Mouse (Mus musculus): ENCODE results near the gene Car10. TPM values are rescaled to one million over a fixed set of nuclear protein-coding genes. Genes with fewer than 3 reads are reported as not detected.
"Not testable (repeated sequence)": the region's sequence is repeated elsewhere in the genome, so short reads cannot be mapped to it uniquely, and the experiment has no call there.

The Car10 gene
- polyA plus RNA-seq, 1 experiment from 2014 or later = 29.3 TPM

DNA sequence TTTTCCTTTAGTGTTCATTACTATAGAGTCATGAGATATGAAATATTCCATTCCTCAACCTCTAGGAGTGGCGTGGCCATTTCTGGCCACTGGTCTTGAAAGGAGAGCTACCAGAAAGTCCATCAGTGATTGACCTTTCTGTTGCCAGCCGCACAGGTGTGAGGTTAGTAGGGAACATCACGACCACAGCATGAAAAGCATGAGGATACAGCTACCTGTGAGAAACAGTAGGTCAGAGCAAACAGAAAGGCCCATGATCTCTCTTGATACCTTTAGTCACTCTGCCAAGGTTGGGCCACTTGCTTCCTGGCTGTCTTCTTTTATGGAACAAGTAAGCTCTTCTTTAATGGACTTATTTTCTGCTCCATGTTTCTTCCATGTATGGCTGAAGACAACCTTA lies 246.1 kb downstream of the Car10 start:
- H3K9ac ChIP-seq = no peak overlapping the region
- no peaks in the 10 kb centered on the region for H3K36me3 ChIP-seq
- no peaks in the 10 kb centered on the region for H3K4me1 ChIP-seq (replicated peaks)
- no peaks in the 10 kb centered on the region for H3K27me3 ChIP-seq
- H3K27ac ChIP-seq = no peak overlapping the region
- no peak overlapping the region for H3K4me3 ChIP-seq
- H3K9me3 ChIP-seq = no peaks in the 10 kb centered on the region
- ATAC-seq (ENCODE audit: low FRiP score) = no peak
- 89% methylated on average over 3 of the region's 3 CpGs for WGBS
- H3K4me2 ChIP-seq = no peak overlapping the region

DNA sequence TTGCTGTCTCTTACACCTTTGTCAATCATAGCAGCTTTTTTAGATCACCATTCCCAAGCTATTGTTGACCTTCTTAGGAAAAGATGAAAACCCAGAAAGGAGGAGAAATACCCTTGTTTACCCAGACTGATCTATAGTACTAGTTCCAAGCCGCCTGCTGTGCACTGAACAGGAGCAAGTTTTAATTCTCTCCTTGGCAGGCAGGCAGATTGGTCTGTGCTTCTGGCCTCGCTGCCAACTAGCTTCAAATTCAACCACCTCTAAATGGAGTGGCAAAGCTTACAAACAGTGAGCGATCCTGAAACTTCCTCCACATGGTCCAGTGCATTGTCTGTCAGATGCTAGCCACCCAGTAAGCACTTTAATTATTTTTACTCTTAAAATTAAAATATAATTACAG lies 247.0 kb downstream of the Car10 start:
- WGBS = 79% methylated on average over 3 of the region's 3 CpGs
- H3K9me3 ChIP-seq = no peaks in the 10 kb centered on the region
- no peaks in the 10 kb centered on the region for H3K4me1 ChIP-seq (replicated peaks)
- no peak overlapping the region for H3K4me2 ChIP-seq
- H3K27ac ChIP-seq = no peak overlapping the region
- H3K27me3 ChIP-seq = no peaks in the 10 kb centered on the region
- ATAC-seq (ENCODE audit: low FRiP score) = no peak
- H3K36me3 ChIP-seq = no peaks in the 10 kb centered on the region
- no peak overlapping the region for H3K9ac ChIP-seq
- H3K4me3 ChIP-seq = no peak overlapping the region

DNA sequence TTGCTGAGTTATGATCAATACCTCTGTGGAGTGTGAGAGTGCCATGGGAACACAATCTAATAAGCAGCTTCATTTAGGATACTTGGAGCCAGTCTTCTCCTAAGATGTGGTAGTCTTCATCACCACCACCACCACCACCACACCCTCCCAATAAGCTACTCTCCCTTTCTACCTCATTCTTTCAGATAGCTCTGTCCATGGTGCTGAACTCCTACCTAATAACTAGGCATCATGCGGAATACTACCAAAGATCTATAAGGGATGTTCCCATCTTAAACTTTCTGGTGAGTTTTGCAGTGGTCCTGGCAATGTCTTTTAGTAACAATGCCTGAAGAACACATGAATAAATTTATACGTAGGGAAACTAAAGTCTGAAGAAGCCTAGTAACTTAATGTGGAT lies 263.7 kb downstream of the Car10 start:
- Histone ChIP-seq H3K9me3 (no peaks in the 10 kb centered on the region), H3K4me2 (no peak overlapping the region), H3K27ac (no peak overlapping the region), H3K27me3 (no peaks in the 10 kb centered on the region), H3K4me1 (replicated peaks) (no peaks in the 10 kb centered on the region), H3K36me3 (no peaks in the 10 kb centered on the region), H3K9ac (no peak overlapping the region), H3K4me3 (no peak overlapping the region)
- ATAC-seq (ENCODE audit: low FRiP score) = no peak
- 70% methylated on average over 2 of the region's 2 CpGs for WGBS

DNA sequence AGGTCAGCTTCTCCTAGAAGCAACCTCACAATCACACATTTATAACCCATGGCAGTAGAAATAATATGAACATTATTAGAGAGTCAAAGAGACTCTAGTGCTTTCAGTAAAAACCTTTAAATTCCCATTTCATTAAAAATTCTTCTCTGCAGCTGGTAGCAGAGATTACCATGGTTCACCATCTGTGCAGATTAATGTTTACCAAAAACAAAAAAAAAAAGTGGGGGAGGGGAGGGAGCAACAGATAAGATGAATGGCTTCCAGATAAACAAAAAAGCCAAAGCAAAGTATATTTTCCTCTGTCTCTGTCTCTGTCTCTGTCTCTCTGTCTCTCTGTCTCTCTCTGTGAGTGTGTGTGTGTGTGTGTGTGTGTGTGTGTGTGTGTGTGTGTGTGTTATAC lies 266.3 kb downstream of the Car10 start:
- Histone ChIP-seq H3K9me3 (no peaks in the 10 kb centered on the region), H3K4me2 (no peak overlapping the region), H3K4me3 (no peak overlapping the region), H3K36me3 (no peaks in the 10 kb centered on the region), H3K9ac (no peak overlapping the region), H3K27me3 (no peaks in the 10 kb centered on the region), H3K27ac (no peak overlapping the region), H3K4me1 (replicated peaks) (no peaks in the 10 kb centered on the region)
- ATAC-seq (ENCODE audit: low FRiP score) = no peak

DNA sequence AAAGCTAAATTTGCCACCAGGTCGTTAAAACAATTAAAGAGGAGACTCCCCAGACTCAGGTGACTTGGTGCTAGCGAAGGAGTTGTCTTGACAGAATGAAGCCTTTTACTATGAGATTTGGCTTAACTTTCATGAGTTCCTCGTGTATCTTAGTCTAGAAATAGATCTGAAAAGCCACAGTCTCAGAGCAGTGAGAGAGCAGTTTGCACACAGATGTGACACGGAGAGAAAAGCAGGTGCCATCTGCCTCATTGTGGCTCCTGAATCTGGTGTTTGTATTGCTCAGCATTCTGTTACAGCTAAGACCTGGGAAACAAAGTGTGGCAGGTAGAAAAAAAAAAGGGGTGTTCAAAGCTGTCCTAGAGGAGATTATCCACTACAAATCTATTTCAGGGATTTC lies 269.4 kb downstream of the Car10 start:
- WGBS = 47% methylated on average over 4 of the region's 4 CpGs

DNA sequence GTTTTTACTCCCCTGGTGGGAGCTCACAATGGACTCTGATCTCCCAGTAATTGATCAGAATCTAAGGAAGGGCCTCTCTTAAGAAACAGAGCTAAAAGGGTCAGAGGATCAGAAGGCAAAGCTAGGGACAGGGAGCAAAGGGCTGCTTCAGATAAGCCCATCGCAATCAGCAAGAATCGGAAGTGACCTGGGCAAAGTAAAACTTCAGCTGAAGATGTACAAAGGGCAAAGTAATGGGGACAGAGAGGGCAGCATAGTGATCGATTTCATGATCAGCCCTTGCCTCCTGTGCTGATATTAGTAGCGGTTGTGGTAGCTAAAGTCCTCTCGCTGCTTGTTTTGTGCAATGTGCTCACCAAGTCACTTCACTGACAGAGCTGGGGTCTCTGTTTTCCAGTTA lies 269.9 kb downstream of the Car10 start:
- Histone ChIP-seq H3K9ac (no peak overlapping the region), H3K4me2 (no peak overlapping the region), H3K4me3 (no peak overlapping the region), H3K27me3 (no peaks in the 10 kb centered on the region), H3K36me3 (no peaks in the 10 kb centered on the region), H3K4me1 (replicated peaks) (no peaks in the 10 kb centered on the region), H3K27ac (no peak overlapping the region), H3K9me3 (no peaks in the 10 kb centered on the region)
- no peak for ATAC-seq (ENCODE audit: low FRiP score)
- 61% methylated on average over 5 of the region's 5 CpGs for WGBS

More for the DNA sequence above, 269.4 kb downstream of the Car10 start:
- Histone ChIP-seq H3K4me3 (no peak overlapping the region), H3K27ac (no peak overlapping the region), H3K4me1 (replicated peaks) (no peaks in the 10 kb centered on the region), H3K36me3 (no peaks in the 10 kb centered on the region), H3K4me2 (no peak overlapping the region), H3K27me3 (no peaks in the 10 kb centered on the region), H3K9me3 (no peaks in the 10 kb centered on the region), H3K9ac (no peak overlapping the region)
- no peak for ATAC-seq (ENCODE audit: low FRiP score)

DNA sequence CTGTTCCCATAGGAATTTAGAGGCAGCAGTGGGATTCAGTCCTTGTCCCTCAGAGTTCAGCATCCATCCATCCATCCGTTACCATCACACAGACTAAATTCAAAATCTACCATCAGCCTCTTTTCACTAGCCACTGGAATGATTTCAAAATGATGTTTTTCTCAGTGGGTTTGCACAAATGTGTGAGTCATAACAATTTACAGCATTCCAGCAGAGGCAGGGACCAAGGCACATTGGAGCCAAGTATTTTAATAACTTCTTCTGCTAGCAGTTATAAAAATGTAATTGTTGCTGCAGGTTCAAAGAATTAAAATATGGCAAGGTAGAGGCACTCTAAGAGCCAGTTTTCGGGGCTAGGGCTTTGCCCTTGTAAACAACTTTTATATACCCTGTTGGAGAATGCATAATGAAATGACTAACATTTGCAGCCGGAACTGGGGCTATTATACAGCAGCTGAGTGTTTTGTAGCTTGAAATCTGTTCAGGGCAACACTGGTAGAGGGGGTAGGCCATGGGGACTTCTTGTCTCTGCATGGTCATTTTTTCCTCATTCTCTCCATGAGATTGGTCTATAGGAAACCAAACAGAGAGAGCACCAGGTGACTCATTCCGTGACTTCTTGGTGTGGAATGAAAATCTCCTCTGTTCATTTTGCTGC lies 276.0 kb downstream of the Car10 start:
- no peak overlapping the region for H3K27ac ChIP-seq
- 86% methylated on average over 4 of the region's 4 CpGs for WGBS

DNA sequence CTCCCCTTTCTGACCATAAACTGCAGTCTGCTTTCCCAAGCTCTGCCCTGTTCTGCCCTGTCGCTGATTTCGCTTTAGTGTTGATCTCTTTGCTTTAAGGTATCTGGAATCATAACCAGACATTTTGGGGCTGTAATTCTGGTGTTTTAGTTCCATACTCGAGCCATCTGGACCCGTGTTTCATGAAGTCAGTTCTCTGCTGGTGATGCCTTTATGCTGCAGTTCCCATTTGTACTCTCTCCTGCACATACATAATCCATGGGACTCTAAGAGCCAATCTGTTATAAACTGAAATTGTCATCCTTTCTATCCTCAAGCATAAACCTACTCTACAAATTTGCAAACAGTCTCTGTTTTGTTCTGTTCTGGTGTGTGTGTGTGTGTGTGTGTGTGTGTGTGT lies 293.3 kb downstream of the Car10 start:
- Histone ChIP-seq H3K9ac (no peak overlapping the region), H3K4me3 (no peak overlapping the region), H3K4me2 (no peak overlapping the region), H3K4me1 (replicated peaks) (no peaks in the 10 kb centered on the region), H3K27me3 (no peaks in the 10 kb centered on the region), H3K36me3 (no peaks in the 10 kb centered on the region), H3K27ac (no peak overlapping the region), H3K9me3 (no peaks in the 10 kb centered on the region)
- ATAC-seq (ENCODE audit: low FRiP score) = no peak
- WGBS = 91% methylated on average over 4 of the region's 4 CpGs

More for the DNA sequence above, 276.0 kb downstream of the Car10 start:
- Histone ChIP-seq H3K4me2 (no peak overlapping the region), H3K36me3 (no peaks in the 10 kb centered on the region), H3K9me3 (no peaks in the 10 kb centered on the region), H3K27me3 (no peaks in the 10 kb centered on the region), H3K9ac (no peak overlapping the region), H3K4me1 (replicated peaks) (no peaks in the 10 kb centered on the region), H3K4me3 (no peak overlapping the region)
- ATAC-seq (ENCODE audit: low FRiP score) = no peak

DNA sequence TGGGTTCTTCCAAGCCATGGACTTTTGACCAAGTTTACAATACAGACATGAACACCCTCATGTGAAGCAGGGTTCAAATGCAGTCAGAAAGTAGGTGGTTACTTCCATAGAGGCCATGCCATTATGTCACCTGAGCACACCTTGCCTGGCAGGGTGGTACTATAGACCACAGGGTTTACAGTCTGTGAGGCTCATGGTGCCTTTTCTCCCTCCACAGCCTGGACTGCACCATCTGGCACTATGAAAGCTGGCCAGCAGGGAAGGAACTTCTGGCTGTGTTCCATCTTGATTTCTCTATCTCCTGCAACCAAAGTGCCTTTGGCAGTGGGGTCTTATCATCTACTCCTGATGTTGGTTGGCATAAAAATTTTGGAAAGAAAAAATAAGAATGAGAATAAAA lies 295.5 kb downstream of the Car10 start:
- not testable (repeated sequence) for H3K9me3 ChIP-seq; H3K36me3 ChIP-seq; ATAC-seq (ENCODE audit: low FRiP score); H3K4me1 ChIP-seq (replicated peaks); H3K27me3 ChIP-seq; H3K9ac ChIP-seq; H3K27ac ChIP-seq; H3K4me3 ChIP-seq; H3K4me2 ChIP-seq

DNA sequence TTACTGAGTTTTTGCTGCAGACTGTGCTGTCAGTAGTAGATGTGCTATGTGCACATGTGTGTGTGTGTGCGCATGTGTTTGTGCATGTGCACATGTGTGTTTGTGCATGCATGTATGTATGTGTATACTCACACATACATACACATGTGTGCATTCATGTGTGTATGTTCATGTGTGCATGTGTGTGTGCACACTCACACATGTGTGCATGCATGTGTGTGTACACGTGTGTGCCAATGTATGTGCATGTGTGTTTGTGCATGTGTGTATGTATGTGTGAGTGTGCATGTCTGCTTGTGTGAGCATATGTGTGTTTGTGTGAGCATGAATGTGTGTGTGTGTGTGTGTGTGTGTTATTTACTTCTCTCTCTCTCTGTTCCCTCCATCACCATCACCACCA lies 298.5 kb downstream of the Car10 start:
- Histone ChIP-seq H3K4me1 (replicated peaks) (no peaks in the 10 kb centered on the region), H3K36me3 (no peaks in the 10 kb centered on the region), H3K9ac (no peak overlapping the region), H3K9me3 (no peaks in the 10 kb centered on the region), H3K4me3 (no peak overlapping the region), H3K27me3 (no peaks in the 10 kb centered on the region), H3K4me2 (no peak overlapping the region), H3K27ac (no peak overlapping the region)
- ATAC-seq (ENCODE audit: low FRiP score) = no peak
- 97% methylated on average over 2 of the region's 2 CpGs for WGBS

DNA sequence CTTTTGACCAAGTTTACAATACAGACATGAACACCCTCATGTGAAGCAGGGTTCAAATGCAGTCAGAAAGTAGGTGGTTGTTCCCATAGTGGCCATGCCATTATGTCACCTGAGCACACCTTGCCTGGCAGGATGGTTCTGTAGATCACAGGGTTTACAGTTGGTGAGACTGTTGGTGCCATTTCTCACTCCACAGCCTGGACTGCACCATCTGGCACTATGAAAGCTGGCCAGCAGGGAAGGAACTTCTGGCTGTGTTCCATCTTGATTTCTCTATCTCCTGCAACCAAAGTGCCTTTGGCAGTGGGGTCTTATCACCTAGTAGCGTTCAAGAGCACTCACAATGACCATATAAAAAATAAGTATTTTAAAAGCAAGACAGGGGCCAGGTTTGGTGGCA lies 303.3 kb downstream of the Car10 start:
- WGBS = 77% methylated on average over 1 of the region's 1 CpGs
- not testable (repeated sequence) for H3K9ac ChIP-seq; H3K36me3 ChIP-seq; H3K27ac ChIP-seq; H3K4me1 ChIP-seq (replicated peaks); ATAC-seq (ENCODE audit: low FRiP score); H3K4me3 ChIP-seq; H3K27me3 ChIP-seq; H3K4me2 ChIP-seq; H3K9me3 ChIP-seq

DNA sequence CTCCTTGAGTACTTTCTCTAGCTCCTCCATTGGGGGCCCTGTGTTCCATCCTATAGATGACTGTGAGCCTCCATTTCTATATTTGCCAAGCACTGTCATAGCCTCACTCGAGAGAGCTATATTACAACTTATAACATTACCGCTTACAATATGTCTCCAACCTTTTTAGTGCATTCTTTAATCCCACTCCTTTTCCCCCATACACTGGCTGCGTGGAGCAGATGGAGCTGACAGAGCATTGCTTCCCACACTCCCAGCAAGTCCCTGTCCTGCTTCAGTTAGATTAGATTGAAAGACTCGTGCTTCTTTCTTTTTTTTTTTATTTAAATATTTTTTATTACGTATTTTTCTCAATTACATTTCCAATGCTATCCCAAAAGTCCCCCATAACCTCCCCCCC lies 310.2 kb downstream of the Car10 start:
- Histone ChIP-seq H3K9me3 (no peaks in the 10 kb centered on the region), H3K4me2 (no peak overlapping the region), H3K27me3 (no peaks in the 10 kb centered on the region), H3K4me3 (no peak overlapping the region), H3K4me1 (replicated peaks) (0 out of 2 replicates have a peak, but pooled peaks cover 7% of the 10 kb centered on the region), H3K36me3 (no peaks in the 10 kb centered on the region), H3K27ac (no peak overlapping the region), H3K9ac (no peak overlapping the region)
- 88% methylated on average over 5 of the region's 5 CpGs for WGBS
- ATAC-seq (ENCODE audit: low FRiP score) = no peak

DNA sequence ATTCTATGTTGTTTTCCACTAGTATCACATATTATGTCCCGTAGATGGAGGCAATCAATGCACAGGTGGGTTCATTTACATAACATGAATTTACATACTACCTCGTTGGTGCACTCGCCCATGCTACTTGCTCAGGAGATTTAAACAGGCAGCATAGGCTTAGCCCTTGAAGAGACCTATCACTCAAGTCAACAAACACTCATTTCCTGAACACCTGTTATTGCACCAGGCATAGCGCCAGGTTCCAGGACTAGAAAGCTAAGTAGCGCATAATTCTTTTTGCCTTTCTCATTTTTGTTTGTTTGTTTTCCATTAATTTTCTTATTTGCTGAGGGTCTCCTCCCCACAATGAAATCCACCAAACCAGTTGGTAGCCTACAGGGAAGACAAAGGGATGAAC lies 333.7 kb downstream of the Car10 start:
- Histone ChIP-seq H3K27me3 (no peaks in the 10 kb centered on the region), H3K9me3 (no peaks in the 10 kb centered on the region), H3K4me2 (no peak overlapping the region), H3K9ac (no peak overlapping the region), H3K4me1 (replicated peaks) (no peaks in the 10 kb centered on the region), H3K36me3 (no peaks in the 10 kb centered on the region), H3K4me3 (no peak overlapping the region), H3K27ac (no peak overlapping the region)
- ATAC-seq (ENCODE audit: low FRiP score) = no peak
- WGBS = 89% methylated on average over 5 of the region's 5 CpGs
